In the genomic region with DNA sequence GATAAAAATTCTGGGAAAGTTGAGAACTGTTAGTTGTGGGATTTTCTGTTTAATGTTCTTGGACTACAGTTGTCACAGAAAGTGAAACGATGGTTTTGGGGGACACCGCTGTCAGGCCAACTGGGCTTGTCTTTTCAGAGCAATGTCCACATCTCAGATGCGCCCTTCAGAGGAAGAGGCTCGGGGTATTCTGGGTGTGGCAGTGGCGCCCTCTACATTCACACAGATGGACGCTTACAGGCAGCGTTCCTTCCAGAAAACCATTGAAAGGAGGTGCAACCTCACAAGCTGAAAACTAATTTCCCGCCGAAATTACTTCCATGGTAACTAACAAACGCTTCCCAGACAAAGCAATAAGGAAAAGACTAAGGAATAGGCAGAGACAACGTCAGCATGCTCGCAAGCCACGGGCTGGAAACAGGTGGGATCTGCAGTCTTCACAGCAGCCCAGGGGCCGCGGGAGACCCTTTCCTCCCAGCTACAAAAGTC, we compare ENCODE assay signal across 33 mouse cellular contexts. TPM values are rescaled to one million over a fixed set of nuclear protein-coding genes. Genes with fewer than 3 reads are reported as not detected.
DNase-seq lines count a peak whose midpoint lies in the region; ATAC-seq and TF ChIP-seq lines count a peak whose summit lies in the region.
"Had no signal": no experiment of that assay in that cellular context is flagged by ENCODE, and none has a peak within 500 bp of the region (broad histone marks: within the 10 kb centered on the region; RNA-seq: fewer than 3 reads in every experiment).

No protein-coding gene starts in this region.

- H3K9ac ChIP-seq in liver, embryonic 14.5 days (replicated peaks), result no peak overlapping the region
- H3K9ac ChIP-seq: embryonic facial prominence, embryonic 15.5 days; forebrain, embryonic 12.5 days; forebrain, postnatal 0 days; hindbrain, embryonic 15.5 days; limb, embryonic 13.5 days; neural tube, embryonic 12.5 days had no signal

- TF ChIP-seq CTCF in liver, embryonic 14.5 days (IDR thresholded peaks at IDR 0.05; ENCODE audit: low read depth), result peak; percentile 35; the same call in 1 of the 2 replicates
- no peak for TF ChIP-seq CTCF in testis, adult 2 months (IDR thresholded peaks at IDR 0.05; ENCODE audit: control insufficient read depth, insufficient read depth, insufficient replicate concordance, low read depth, low read length)

- TF ChIP-seq POLR2A in testis, adult 2 months (IDR thresholded peaks at IDR 0.05; ENCODE audit: control insufficient read depth, low read depth, low read length), result no peak

- no peak for TF ChIP-seq EP300 in liver, embryonic 14.5 days (IDR thresholded peaks at IDR 0.05; ENCODE audit: low read depth)

- H3K4me1 ChIP-seq in heart, embryonic 10.5 days, result peaks cover 39% of the 10 kb centered on the region
- peaks cover 0 to 15% of the 10 kb centered on the region in 2 experiments; a peak in 2 of 4 replicates for H3K4me1 ChIP-seq in liver, embryonic 14.5 days (replicated peaks; ENCODE audit: control insufficient read depth in 2 of 2, insufficient read depth in 2 of 2, low read length in 1 of 2)
- peaks cover 5% of the 10 kb centered on the region; the same call in 1 of the 2 replicates for H3K4me1 ChIP-seq in testis, adult 2 months (ENCODE audit: control insufficient read depth, insufficient read depth, low read length)
- H3K4me1 ChIP-seq: embryonic facial prominence, embryonic 10.5 days; embryonic facial prominence, embryonic 15.5 days; forebrain, embryonic 12.5 days; hindbrain, embryonic 15.5 days; limb, embryonic 13.5 days; midbrain, embryonic 10.5 days; neural tube, embryonic 12.5 days had no signal

- peak; percentile 66 for DNase-seq in heart, embryonic 10.5 days (ENCODE audit: low spot score)
- no peak for DNase-seq in heart, adult 18-20 months
- DNase-seq in liver, embryonic 14.5 days (ENCODE audit: low read depth in 3 of 3, low spot score in 3 of 3), result no peak
- DNase-seq in liver, result no peak
- no peak for DNase-seq in testis, postnatal 10 days (ENCODE audit: low spot score)
- DNase-seq in left cerebral cortex, postnatal 14 days (ENCODE audit: low spot score in 2 of 2), result no peak
- no peak for DNase-seq in retina, embryonic 14.5 days (ENCODE audit: low spot score)
- DNase-seq: adrenal gland, adult 2 months; cerebellum, adult 8-10 months; cerebellum, postnatal 25 days; forebrain, postnatal 0 days; heart, postnatal 14 days; kidney, adult 8-10 months; kidney, postnatal 10 days; thymus, postnatal 14 days had no signal

- no peak overlapping the region for H3K4me3 ChIP-seq in heart, embryonic 10.5 days
- H3K4me3 ChIP-seq in liver, embryonic 14.5 days (ENCODE audit: insufficient read depth in 1 of 2, low read depth in 2 of 2, low read length in 2 of 2), result no peak overlapping the region
- H3K4me3 ChIP-seq in testis, adult 2 months (ENCODE audit: control insufficient read depth, low read depth, low read length), result peak overlapping the region; percentile 6
- H3K4me3 ChIP-seq: embryonic facial prominence, embryonic 10.5 days; embryonic facial prominence, embryonic 15.5 days; forebrain, embryonic 12.5 days; hindbrain, embryonic 10.5 days; hindbrain, embryonic 15.5 days; limb, embryonic 13.5 days; midbrain, embryonic 10.5 days; myocyte; neural tube, embryonic 12.5 days had no signal

- H3K36me3 ChIP-seq in heart, embryonic 10.5 days, result no peaks in the 10 kb centered on the region
- H3K36me3 ChIP-seq in liver, embryonic 14.5 days (replicated peaks; ENCODE audit: control insufficient read depth, insufficient read depth, low read depth), result no peaks in the 10 kb centered on the region
- no peaks in the 10 kb centered on the region for H3K36me3 ChIP-seq in testis, adult 2 months (ENCODE audit: control insufficient read depth, insufficient read depth, low read length)
- H3K36me3 ChIP-seq: embryonic facial prominence, embryonic 15.5 days; forebrain, embryonic 12.5 days; hindbrain, embryonic 10.5 days; hindbrain, embryonic 15.5 days; limb, embryonic 13.5 days; midbrain, embryonic 10.5 days; neural tube, embryonic 12.5 days had no signal

- intact Hi-C loops in left cerebral cortex, postnatal 14 days (cut with DNase I), result no loop called here

- 55% methylated on average over 15 of the region's 15 CpGs for WGBS in heart, embryonic 10.5 days
- WGBS in liver, embryonic 14.5 days (ENCODE audit: insufficient replicate concordance), result 43% methylated on average over 15 of the region's 15 CpGs

- no peak overlapping the region for H3K27ac ChIP-seq in heart, embryonic 10.5 days
- H3K27ac ChIP-seq in liver, embryonic 14.5 days, result no peak overlapping the region
- H3K27ac ChIP-seq in testis, adult 2 months (ENCODE audit: control insufficient read depth, insufficient read depth, low read depth, low read length), result no peak overlapping the region
- H3K27ac ChIP-seq: embryonic facial prominence, embryonic 10.5 days; embryonic facial prominence, embryonic 15.5 days; forebrain, embryonic 12.5 days; hindbrain, embryonic 10.5 days; hindbrain, embryonic 15.5 days; limb, embryonic 13.5 days; midbrain, embryonic 10.5 days; neural tube, embryonic 12.5 days had no signal

- H3K27me3 ChIP-seq in heart, embryonic 10.5 days (ENCODE audit: insufficient read depth, poor library complexity, severe bottlenecking), result no peaks in the 10 kb centered on the region
- H3K27me3 ChIP-seq in liver, embryonic 14.5 days (ENCODE audit: control insufficient read depth, insufficient read depth, low read length), result no peaks in the 10 kb centered on the region
- H3K27me3 ChIP-seq in testis, adult 2 months (ENCODE audit: control insufficient read depth, insufficient read depth, low read length), result no peaks in the 10 kb centered on the region
- H3K27me3 ChIP-seq: embryonic facial prominence, embryonic 15.5 days; forebrain, embryonic 12.5 days; hindbrain, embryonic 15.5 days; limb, embryonic 13.5 days; neural tube, embryonic 12.5 days had no signal

- H3K4me2 ChIP-seq in liver, embryonic 14.5 days (ENCODE audit: low read depth), result no peak overlapping the region
- H3K4me2 ChIP-seq: embryonic facial prominence, embryonic 15.5 days; forebrain, embryonic 12.5 days; hindbrain, embryonic 15.5 days; limb, embryonic 13.5 days; neural tube, embryonic 12.5 days had no signal

- no peak for ATAC-seq in liver, embryonic 14.5 days (ENCODE audit: insufficient read depth)
- ATAC-seq: activated CD4-positive, CD25-positive, alpha-beta regulatory T cell, adult 4 months; forebrain, postnatal 0 days; inflammation-experienced regulatory T-cells, adult 6 months had no signal

- H3K9me3 ChIP-seq in heart, embryonic 10.5 days, result no peaks in the 10 kb centered on the region
- no peaks in the 10 kb centered on the region for H3K9me3 ChIP-seq in liver, embryonic 14.5 days (ENCODE audit: control insufficient read depth, low read length)
- H3K9me3 ChIP-seq: embryonic facial prominence, embryonic 10.5 days; embryonic facial prominence, embryonic 15.5 days; forebrain, embryonic 12.5 days; hindbrain, embryonic 10.5 days; hindbrain, embryonic 15.5 days; limb, embryonic 13.5 days; midbrain, embryonic 10.5 days; neural tube, embryonic 12.5 days had no signal

RNA-seq across cellular contexts. Expression of a gene that starts 1.1 kb away (rescaled TPM):
- polyA plus RNA-seq in heart, embryonic 10.5 days (2016; fragmentation: Nextera tagmentation; extraction: Ambion mirVana), result 0.30 and 1.3 TPM in 2 replicates
- total RNA-seq in heart, adult 18-20 months (2021), result 100 to 1,000 TPM in 1 of 2 experiments, not detected in 1; 127 TPM
- not detected in 2 replicates for polyA plus RNA-seq in liver, embryonic 14.5 days (2012; rRNA removed)
- polyA plus RNA-seq in liver, embryonic 14.5 days (2014; fragmentation: Nextera tagmentation; extraction: Ambion mirVana), result not detected in 2 replicates
- 0.38 TPM in 1 of 2 replicates, not detected in the other for polyA plus RNA-seq in testis, adult 2 months (2012; rRNA removed)
- not detected for total RNA-seq in left cerebral cortex, postnatal 14 days (2021)
- total RNA-seq: adrenal gland, adult 2 months; forebrain, postnatal 0 days; gastrocnemius, adult 8-10 months; layer of hippocampus, adult 18-20 months; left cerebral cortex, adult 18-20 months; megakaryocyte progenitor cell, adult 5-6 weeks; midbrain, postnatal 0 days had no signal
- polyA plus RNA-seq: adrenal gland, adult 2 months; embryonic facial prominence, embryonic 10.5 days; embryonic facial prominence, embryonic 15.5 days; forebrain, embryonic 12.5 days; forebrain, postnatal 0 days; hindbrain, embryonic 10.5 days; inflammation-experienced regulatory T-cells, adult 6 months; limb, embryonic 13.5 days; liver, embryonic 16.5 days; midbrain, embryonic 10.5 days; myocyte; neural tube, embryonic 12.5 days had no signal

RNA-seq across cellular contexts. Expression of a gene that starts 50.2 kb away (rescaled TPM):
- polyA plus RNA-seq in heart, embryonic 10.5 days (2016; fragmentation: Nextera tagmentation; extraction: Ambion mirVana), result 47.0 and 56.0 TPM in 2 replicates
- 10 to 100 TPM; 21.0 to 21.5 TPM for total RNA-seq in heart, adult 18-20 months (2021)
- polyA plus RNA-seq in liver, embryonic 14.5 days (2012; rRNA removed), result 14.3 and 21.0 TPM in 2 replicates
- 18.1 and 21.0 TPM in 2 replicates for polyA plus RNA-seq in liver, embryonic 14.5 days (2014; fragmentation: Nextera tagmentation; extraction: Ambion mirVana)
- polyA plus RNA-seq in testis, adult 2 months (2012; rRNA removed), result 12.5 and 18.1 TPM in 2 replicates
- total RNA-seq in left cerebral cortex, postnatal 14 days (2021), result 10 to 100 TPM; 42.6 to 45.2 TPM

RNA-seq across cellular contexts. Expression of a gene that starts 53.3 kb away (rescaled TPM):
- polyA plus RNA-seq in heart, embryonic 10.5 days (2016; fragmentation: Nextera tagmentation; extraction: Ambion mirVana), result 7.3 and 8.2 TPM in 2 replicates
- total RNA-seq in heart, adult 18-20 months (2021), result 10 to 100 TPM; 11.0 TPM
- polyA plus RNA-seq in liver, embryonic 14.5 days (2012; rRNA removed), result 2.0 and 2.2 TPM in 2 replicates
- polyA plus RNA-seq in liver, embryonic 14.5 days (2014; fragmentation: Nextera tagmentation; extraction: Ambion mirVana), result 2.5 and 2.8 TPM in 2 replicates
- polyA plus RNA-seq in testis, adult 2 months (2012; rRNA removed), result 4.5 and 4.9 TPM in 2 replicates
- 1 to 10 TPM; 3.2 to 3.6 TPM for total RNA-seq in left cerebral cortex, postnatal 14 days (2021)
- polyA plus RNA-seq: activated CD4-positive, CD25-positive, alpha-beta regulatory T cell, adult 4 months; inflammation-experienced regulatory T-cells, adult 6 months had no signal
